Mouse (Mus musculus) CH12F3 (cell line): ENCODE data around the gene Nphp1.

Experiments used
- in situ Hi-C: fragments of 300-500 bp; cut with MboI; formaldehyde crosslinking; loops from 2 replicates; pipeline ENCODE4 v1.14.3; 2020; ENCODE audit warnings: low sequenced_read_pairs

Nphp1 gene

DNA sequence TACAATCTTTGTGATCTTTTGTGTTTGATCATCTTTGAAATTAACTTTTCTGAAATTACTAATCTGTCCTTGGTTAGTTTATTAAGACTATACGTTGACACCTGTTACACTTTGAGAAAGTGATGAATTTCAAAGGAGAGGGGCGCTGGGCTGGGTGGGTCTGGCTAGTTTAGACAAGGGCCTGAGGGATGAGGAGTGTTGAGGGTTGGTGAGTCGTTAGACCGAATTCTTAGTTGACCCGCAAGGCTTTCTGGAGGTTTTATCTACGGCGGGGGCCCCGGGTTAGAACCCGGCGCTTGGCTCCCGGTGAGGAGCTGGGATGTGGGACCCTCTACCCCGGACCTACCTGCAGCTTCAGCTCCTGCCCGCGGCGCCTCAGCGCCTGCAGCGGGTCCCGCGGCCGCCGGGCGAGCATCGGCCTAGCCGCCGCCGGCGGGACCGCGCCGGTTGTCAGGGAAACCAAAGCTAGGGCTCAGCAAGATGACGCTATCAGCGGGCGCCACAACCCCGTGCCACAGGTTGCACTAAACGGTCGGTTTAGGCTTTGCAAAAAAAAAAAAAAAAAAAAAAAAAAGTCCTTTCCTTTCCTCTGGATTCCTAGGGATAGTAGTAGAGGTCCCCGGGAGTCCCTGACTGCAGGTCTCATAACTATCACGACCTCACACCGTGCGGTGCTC is at the start of gene Nphp1:
TSS of gene Nphp1 (minus strand) at position 458 of the 677 bp plus-strand sequence.
- in situ Hi-C loops: no loop called here

DNA sequence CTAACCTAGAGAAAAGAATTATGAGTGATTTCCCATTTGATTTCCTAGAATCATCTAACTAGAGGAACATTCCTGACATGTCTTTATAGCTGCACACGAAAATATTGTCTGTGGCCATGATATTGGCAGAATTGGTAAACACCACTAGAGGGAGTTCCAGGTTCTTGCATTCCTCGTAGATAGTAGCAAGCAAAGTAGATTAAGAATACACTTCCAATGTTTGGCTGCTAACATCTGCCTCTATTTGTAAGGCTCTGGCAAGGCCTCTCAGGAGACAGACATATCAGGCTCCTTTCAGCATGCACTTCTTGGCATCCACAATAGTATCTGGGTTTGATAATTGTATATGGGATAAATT is 44.1 kb upstream of the Nphp1 start:
- in situ Hi-C loops: no loop called here

DNA sequence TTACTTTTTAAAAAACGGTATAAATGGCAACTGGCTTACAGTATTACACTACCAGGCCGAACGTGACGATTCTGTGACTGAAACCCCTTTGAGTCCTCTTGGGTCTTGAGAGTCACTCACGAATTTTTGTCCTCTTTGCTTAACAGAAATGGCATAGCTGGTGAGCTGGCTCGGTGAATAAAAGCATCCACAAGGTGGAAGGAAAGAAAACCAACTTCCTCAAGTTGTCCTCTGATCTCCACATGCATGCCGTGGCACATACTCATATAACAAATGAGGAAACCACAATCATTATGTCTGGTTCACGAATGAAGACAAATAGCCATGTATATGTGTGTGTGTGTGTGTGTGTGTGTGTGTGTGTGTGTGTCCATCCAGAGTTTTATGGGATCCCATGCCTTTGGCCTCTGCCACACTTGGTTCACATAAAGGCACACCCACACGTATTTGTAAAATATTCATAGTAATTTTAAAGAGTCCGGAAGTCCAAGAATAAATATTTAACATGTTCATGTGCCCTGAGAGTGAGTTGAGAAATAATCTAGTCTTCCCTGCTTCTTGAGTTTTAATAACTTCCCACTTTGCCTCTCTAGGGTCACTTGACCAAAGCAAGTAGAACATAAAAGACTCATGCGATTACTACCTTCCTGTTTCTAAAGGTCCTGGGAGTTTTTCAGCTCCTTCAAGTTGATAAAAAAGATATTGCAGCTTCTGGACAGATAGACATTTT is 43.6 kb upstream of the Nphp1 start:
- in situ Hi-C loops: no loop called here

DNA sequence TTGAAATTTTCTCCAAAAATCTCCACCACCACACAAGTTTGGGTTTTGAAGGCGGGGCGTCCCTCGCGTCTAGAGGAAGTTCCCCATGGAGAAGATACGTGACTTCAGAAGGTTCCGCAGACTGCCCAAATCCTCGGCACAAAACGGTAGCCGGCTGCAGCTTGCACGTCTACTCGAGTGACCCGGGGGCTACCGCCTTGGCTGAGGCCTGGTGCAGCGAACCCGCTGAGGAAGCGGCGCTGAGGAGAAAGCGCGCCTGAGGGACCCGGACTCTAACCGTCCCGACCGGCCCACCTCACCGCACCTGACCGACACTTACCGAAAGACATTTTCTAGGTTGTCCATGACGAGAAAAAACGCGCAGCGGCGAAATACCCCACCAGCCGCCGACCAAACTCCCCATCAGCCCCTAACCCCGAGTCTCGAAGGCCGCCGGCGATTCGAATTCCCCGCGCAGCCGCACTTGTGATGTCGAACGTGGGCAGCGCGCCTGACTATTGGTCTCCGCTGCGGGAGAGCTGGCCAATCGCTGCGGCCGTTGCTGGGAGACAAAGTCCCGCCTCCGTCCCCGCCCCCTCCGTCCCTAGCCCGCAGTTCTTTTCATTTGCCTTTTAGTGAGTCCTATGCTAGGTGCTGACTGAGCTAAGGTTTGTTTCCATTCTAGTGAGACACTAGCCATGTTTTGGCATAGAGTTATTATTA is 42.9 kb upstream of the Nphp1 start, which contains the start of gene Bub1:
TSS of gene Bub1 (minus strand) at position 465 of the 702 bp plus-strand sequence.
- in situ Hi-C loops: no loop called here

DNA sequence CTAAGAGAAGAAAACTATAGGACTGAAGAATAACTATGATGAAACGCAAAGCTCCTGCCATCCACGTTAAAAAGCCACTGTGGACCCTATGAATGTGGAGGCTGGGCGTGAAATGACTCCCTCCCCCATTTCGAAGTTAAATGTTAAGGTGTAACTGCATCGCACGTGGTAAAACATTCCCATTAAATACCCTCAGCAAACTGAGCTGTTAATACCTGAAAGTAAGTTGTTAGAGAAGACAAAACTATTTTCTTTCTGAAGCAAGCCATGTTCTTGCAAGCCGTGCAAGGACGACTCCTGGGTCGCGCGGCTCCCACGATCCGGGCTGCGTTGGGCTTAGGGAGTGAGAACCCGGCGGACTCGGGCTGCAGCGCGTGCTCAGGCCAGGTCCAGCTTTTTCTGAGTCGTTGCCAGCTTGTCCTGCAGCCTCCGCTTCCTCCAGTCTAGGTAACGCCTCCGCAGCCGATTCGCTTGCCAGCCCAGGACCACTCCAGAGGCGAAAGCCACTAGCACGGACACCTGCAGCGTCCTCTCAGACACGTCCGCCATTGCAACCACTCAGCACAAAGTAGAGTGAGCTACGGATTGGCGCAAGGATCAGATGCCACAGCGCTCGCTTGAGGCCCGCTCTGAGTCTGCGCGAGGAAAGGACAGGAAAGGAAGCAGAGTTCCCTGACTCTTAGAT is 3.4 kb upstream of the Nphp1 start, which contains the start of gene Mtln:
TSS of gene Mtln (minus strand) at position 570 of the 685 bp plus-strand sequence.
- in situ Hi-C loops: no loop called here

DNA sequence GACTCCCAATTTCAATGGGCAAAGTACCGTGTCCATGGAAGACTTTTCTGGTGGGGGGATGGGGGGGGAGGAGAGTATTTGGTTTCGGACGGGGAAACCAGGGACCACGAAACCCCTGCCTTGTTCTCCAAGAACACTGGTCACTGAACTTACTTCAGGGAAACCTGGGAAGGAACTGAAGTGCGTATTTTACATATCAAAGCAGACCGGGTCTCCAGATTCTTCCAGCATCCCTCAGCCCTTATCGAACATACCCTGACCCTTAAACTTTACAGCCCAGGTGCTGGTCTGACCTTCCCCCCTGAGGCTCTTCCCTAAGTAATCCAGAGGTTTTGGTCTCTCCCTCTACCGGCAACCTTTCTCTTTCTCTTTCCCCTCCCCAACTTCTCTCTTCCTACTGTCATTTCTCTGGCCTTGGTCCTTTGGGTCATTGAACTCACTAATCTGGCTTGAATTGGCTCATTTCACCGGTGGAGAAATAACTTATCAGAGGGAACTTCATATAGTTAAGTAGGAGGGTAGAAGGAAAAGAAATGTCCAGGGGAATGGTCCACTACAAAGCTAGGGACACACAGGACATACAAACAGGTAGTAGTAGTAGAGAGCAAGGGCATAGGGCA is 1.1 kb upstream of the Nphp1 start:
- in situ Hi-C loops: no loop called here

DNA sequence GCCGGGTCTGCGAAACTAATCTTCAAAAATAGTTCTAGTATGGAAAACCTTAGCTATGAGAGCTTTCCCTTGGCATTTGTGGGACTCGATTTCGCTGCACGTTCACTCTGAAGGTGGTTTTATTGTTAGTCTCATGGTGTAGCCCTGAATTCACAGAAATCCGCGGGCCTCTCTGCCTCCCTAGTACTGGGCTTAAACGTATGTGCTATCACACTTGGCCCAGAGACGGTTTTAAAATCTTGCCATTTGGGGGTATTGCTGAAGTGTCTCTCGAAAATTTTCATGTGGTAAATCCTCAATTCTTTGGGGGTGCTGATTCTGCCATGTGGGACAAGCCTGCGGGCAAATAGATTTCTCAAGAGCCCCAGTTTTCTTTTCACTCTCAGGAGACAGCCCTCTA is 441 bp upstream of the Nphp1 start:
- in situ Hi-C loops: no loop called here

DNA sequence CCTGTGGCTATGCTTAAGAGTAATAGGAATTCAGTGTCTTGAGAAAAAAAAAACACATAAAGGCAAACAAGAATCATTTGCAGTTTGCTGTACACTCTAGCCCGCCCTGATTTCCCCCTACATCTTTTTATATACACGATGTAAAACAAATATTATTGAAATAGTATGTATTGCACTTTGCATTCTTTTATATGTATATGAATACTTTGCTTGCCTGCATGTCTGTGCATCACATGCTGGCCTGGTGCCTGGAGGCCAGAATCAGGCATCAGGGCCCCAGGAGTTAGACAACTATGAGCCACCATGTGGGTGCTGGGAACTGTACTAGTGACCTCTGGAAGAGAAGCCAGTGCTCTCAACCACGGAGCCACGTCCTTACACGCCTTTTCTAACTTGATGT is 1.5 kb downstream of the Nphp1 start:
- in situ Hi-C loops: no loop called here

DNA sequence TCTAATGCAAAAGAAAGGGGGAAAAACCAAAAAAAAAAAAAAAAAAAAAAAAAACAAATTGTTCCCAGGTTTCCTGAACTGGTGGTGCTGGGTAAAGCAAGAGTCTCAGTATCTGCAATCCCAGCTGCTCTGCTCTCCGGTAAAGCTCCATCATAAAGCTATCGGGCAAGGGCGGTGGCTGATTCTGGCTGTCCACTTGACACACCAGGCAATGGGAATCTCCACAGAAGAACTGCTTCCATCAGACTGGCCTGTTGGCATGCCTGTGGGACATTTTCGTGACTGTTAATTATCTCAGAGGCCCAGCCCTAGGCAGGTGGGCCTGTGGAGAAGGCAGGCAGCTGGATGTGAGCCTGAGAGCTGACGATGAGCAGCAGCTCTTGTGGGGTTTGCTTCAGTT is 10.2 kb downstream of the Nphp1 start:
- in situ Hi-C loops: no loop called here

DNA sequence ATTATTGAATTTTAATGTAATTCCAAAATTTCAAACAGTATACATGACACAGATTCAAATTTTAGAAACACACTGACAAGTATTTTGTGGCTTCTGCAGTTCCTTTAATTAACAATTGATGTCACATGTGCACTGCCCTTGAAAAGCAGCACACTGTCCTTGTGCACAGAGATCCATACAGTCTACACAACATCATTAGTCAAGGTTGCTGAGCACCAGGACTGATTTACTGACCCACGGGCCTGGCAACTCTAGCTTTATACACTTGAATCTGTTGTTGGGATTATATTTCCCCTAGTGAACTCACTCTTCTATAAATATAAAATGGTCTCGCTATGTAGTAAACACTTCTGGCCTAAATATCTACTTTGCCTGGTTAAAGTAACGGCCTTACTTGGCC is 13.7 kb downstream of the Nphp1 start:
- in situ Hi-C loops: no loop called here

DNA sequence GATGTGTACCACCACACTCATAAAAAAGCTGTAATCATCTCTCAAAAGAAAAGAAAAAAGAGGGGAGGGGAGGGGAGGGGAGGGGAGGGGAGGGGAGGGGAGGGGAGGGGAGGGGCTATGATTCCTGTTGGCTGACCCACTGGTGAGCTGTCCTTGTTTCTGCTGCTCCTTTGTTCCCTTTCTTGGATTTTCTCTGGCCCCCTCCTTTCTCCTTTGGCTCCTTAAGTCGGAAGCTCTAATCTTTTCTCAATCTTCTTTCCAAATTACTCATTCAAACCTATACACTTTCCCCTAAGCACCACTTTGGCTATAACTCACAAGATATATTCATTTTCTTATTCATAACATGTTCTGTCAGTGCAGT is 14.1 kb downstream of the Nphp1 start:
- in situ Hi-C loops: no loop called here

DNA sequence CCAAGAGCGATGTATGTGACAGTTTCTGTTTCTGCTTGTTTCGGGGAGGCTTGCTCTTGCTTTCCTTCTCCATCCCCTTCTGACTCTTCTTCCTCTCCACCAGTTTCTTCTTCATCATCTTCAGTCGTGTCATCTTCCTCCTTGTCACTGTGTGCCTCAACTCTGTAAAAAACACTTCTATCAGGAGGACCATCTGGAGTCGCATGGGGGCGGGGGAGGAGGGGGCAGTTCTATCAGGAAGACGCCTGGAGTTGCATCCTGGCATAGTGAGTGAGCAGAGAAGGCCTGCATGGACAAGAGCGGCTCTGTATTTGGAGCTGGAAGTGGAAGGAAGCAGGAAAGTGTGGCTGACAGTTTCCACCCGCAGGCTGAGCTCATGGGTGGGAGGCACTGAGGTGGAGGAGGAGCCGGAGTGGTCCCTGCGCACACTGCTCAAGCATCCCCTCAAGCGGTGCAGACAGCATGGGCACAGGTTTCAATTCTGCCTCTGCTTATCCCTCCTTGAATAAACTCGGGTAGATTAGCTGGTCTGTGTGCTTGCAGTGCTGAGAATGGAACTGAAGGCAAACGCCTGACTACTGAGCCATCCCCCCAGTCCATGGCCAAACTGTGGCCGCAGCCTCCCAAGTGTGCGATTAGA is 14.6 kb downstream of the Nphp1 start:
- in situ Hi-C loops: no loop called here

DNA sequence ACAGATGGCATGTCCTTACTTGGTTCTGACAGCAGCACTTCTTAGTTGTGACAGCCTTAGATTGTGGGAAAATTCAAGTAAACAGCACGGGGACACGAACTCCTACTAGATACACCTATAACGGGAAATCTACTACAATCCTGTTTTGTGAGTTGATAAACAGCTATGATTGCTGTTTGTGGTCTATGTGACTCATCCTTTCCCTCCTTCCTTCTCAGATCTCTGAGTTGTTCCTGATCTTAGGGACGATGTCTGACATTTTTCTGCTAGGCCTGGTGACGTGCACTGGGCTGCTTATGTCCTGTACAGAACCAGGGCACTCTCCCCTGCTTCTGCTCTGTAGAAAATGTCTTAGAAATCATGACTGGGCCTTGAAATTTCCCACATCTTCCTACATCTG is 27.1 kb downstream of the Nphp1 start:
- in situ Hi-C loops: no loop called here

DNA sequence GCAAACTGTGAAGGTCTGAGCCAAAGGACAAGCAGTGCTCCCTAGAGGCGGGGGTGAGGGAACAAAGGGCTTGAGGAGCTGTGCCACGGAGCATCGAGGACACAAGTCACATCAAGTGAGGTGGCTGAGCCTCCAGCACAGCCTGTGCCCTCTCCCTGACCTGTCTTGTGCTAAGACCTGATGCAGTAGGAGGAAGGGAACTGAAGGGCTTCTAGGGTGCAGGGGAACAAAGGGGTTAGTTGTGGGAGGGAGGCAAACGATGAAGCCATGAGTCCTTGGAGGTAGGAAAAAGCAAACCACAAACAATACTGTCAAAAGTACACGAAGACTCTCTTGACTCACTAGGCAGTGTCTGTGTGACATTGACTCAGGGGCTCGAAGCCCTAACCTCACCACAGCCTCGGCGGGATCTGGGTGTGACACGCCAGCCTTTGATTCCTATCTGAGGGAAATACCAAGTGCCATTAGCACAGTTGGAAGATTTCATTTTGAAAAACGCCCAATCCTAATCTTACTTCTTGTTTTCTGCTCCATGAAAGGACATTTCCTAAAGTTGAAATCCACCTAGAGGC is 28.2 kb downstream of the Nphp1 start:
- in situ Hi-C loops: no loop called here

DNA sequence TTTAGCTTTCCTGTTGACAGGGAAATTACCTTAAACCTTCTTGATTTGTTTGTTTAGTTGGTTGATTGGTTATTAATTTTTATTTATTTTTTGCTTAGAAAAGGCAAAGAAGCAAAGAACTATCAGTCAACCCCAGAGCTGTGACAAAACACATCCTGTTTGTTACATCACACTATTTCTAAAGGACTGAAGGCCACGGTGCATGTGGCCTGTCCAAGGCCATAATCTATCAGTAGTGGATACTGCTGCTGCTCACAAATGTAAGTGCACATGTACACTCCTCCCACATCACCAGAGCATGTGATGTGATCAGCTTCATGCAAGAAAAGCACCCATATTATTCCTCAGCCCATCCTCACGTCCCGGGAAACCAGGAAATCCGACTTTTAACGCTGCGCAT is 28.7 kb downstream of the Nphp1 start:
- in situ Hi-C loops: no loop called here

DNA sequence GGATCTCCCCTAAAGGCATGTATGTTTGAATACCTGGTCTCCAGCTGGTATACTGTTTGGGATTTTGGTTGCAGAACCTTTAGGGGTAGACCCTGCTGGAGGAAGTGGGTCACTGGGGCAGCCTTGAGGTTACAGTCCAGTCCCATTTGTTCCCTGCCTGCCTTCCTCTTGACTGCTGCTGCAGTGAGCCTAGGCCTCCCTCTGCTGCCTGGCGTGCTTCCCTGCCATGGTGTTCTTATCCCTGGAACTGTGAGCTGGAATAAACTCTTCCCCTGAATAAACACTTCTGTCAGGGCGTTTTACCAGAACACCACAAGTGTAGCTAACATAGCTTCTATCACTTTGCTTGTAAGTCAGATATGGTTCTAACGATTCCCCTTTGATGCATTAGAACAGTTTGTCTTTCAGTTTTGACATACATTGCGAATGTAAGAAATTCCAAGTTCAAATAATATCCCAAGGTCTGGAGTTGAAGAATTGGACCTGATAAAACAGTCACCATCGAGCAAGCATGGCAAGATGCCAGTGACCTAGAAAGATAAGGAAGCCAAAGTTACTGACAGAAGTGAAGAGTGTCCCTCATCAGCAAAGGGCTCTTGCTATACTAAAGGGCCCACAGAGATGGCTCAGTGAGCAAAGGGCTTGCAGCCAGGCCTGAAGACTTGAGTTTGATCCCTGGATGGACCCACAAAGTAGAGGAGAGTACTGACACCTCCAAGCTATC is 29.4 kb downstream of the Nphp1 start:
- in situ Hi-C loops: no loop called here

DNA sequence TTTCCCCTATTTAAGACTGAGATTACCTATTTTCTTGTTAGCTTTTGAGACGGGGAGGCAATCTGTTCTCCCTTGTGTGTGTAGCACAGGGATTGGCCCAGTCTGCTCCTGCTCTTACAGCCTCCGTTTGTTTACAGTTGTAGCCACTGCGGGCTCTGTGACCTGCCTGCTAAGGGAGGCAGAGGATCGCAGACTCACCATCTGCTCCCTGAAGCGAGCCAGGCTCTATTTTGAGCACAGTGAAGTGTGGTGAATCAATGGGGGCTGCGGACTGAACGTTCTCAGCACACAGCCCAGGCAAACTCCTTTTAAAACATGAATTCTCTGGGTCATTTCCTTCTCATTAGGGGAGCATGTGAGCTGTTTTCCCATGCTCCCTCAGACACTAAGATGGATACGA is 31.5 kb downstream of the Nphp1 start:
- in situ Hi-C loops: no loop called here

DNA sequence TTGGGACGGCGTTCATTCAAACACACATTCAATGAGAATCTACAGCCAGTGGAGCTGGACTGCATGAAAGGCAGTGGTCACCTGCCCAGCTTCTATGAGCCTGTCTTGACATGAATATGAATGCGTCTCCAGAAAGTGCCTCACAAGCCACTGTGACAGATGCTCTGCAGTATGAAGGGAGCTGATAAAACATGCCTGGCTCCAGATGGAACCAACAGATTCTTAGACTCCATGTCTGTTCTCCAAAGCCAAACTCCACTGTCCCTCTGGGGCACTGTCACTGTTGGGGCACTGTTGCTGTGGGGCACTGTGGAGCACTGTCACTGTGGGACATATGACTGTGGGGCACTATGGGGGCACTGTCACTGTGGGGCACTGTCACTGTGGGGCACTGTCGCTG is 34.6 kb downstream of the Nphp1 start:
- in situ Hi-C loops: no loop called here

DNA sequence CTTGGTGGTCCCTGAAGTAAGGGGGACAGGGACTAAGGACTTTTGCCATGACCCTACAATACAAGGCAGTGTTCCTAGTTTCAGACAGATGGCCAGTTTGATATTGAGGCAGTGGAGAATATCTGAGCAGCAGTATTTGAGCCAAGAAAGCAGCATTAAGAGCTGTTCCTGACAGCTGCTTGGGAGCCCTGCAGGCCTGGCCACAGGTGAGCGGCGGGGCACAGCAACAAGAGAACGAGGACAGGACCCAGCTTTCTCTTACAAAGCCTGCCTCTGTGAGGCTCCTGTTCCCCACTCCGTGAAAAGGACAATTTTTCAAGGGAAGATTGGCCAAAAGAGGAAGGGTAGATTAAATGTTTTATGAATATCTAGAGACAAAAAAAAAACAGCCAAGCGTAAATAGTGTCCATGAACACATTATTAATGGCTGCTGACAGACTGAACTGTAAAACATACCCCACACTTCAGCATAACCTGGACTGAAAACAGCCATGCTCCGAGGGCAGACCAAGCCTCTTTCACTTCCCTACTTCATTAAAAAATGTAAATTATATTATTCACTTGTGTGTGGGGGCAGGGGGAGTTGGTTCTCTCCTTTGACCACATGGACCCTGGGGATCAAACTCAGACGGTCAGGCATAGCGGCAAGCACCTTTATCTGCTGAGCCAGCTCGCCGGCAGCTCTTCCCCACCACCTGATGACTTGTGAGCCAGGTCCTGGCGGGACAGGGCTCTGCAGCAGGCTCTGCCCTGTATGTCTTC is 36.7 kb downstream of the Nphp1 start:
- in situ Hi-C loops: no loop called here
